Mouse (Mus musculus): Measurements from ENCODE around the gene Lmln.

GRCm38 (mm10) chr16:33062024-33062681 lies at the start of gene Lmln:
- no peak for TF ChIP-seq CTCF (conservative IDR thresholded peaks at IDR 0.05; ENCODE audit: low read length)
- no peak for TF ChIP-seq POU5F1 (IDR thresholded peaks at IDR 0.05; ENCODE audit: borderline replicate concordance, low read length)
- TF ChIP-seq NANOG (IDR thresholded peaks at IDR 0.05; ENCODE audit: borderline replicate concordance, low read length) = no peak
